Comparison of ENCODE assay signal across 19 mouse cellular contexts in the genomic region with DNA sequence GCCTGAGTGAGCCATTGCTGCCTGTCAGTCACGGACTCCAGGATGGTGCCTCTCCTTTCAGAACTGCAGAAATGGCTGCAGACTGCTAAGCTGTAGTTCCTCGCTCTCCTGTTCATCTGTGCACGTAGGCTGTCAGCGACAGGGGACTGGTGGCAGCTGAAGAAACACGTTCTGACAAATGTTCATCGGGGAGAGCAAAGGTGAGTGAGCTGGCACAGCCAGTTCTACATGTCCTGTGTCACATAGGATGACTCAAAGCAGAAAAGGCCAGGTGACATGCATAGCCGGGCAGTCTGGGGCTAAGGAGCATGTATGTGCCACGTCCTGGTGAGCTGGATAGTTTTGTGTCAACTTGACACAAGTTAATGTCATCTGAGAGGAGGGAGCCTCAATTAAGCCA. TPM values are rescaled to one million over a fixed set of nuclear protein-coding genes. Genes with fewer than 3 reads are reported as not detected.
A peak's percentile ranks its signal among the peaks of the same experiment; 100 is the strongest.
DNase-seq lines count a peak whose midpoint lies in the region.
"Had no signal": no experiment of that assay in that cellular context is flagged by ENCODE, and none has a peak within 500 bp of the region (broad histone marks: within the 10 kb centered on the region; RNA-seq: fewer than 3 reads in every experiment).

No protein-coding gene starts in this region.

- intact Hi-C loops in left cerebral cortex, postnatal 10 days (cut with DNase I), result no loop called here

- peak; percentile 28 to 66 for DNase-seq in urinary bladder, adult 18-20 months (ENCODE audit: low spot score in 2 of 2)
- DNase-seq in urinary bladder, postnatal 10 days (ENCODE audit: low spot score), result no peak
- peak; percentile 42 for DNase-seq in urinary bladder, postnatal 14 days (ENCODE audit: low spot score)
- peak; percentile 13 for DNase-seq in urinary bladder, postnatal 25 days (ENCODE audit: low spot score)
- no peak for DNase-seq in lung, postnatal 4 days
- no peak for DNase-seq in left cerebral cortex, postnatal 10 days (ENCODE audit: extremely low spot score in 1 of 2, low spot score in 2 of 2)
- DNase-seq: adrenal gland, adult 2 months; adrenal gland, postnatal 10 days; adrenal gland, postnatal 25 days; cerebellum, adult 11 months; cerebellum, adult 18-20 months; cerebellum, adult 8-10 months; cerebellum, adult 9-11 months; cerebellum, postnatal 14 days; cerebellum, postnatal 36 days; embryo, embryonic 11 days had no signal

RNA-seq across cellular contexts. Expression of gene Matn1, which starts 50.4 kb away (rescaled TPM):
- total RNA-seq in left cerebral cortex, postnatal 10 days (2021), result under 1 TPM; 0.56 to 0.63 TPM
- total RNA-seq: adrenal gland, adult 2 months; adrenal gland, postnatal 10 days; adrenal gland, postnatal 25 days; adrenal gland, postnatal 4 days; common myeloid progenitor, adult 5-6 weeks; MEL had no signal

Comparison
In these comparisons a context has a peak if more than half of its experiments do, and no peak if none do; other contexts are left out.
1. DNase-seq: peak in urinary bladder, adult 18-20 months (2 of 2), urinary bladder, postnatal 14 days (single experiment) and urinary bladder, postnatal 25 days (single experiment); none in urinary bladder, postnatal 10 days (single experiment), lung, postnatal 4 days (0 of 2) and left cerebral cortex, postnatal 10 days (0 of 2).